Comparison of ENCODE assay signal across 8 mouse cellular contexts in genomic region chr4:149081528-149081927, GRCm38 (mm10). TPM values are rescaled to one million over a fixed set of nuclear protein-coding genes. Genes with fewer than 3 reads are reported as not detected.
DNase-seq lines count a peak whose midpoint lies in the region; ATAC-seq and TF ChIP-seq lines count a peak whose summit lies in the region.

No protein-coding gene starts in this region.

- peak overlapping the region; percentile 17 for H3K4me3 ChIP-seq in heart, embryonic 16.5 days (ENCODE audit: low read length)
- H3K4me3 ChIP-seq in liver, adult 2 months (ENCODE audit: insufficient read depth, low read depth, low read length) = peak overlapping the region; percentile 9; the same call in 1 of the 2 replicates
- no peak overlapping the region for H3K4me3 ChIP-seq in stomach, embryonic 15.5 days (replicated peaks)
- no peak overlapping the region for H3K4me3 ChIP-seq in midbrain, embryonic 16.5 days (ENCODE audit: low read depth, low read length)

- H3K4me2 ChIP-seq in heart, embryonic 16.5 days (ENCODE audit: low read depth, low read length) = peak overlapping the region; percentile 41
- no peak overlapping the region for H3K4me2 ChIP-seq in stomach, embryonic 15.5 days
- H3K4me2 ChIP-seq in midbrain, embryonic 16.5 days (ENCODE audit: low read length) = no peak overlapping the region

- no peaks in the 10 kb centered on the region for H3K27me3 ChIP-seq in heart, embryonic 16.5 days (ENCODE audit: control insufficient read depth, insufficient read depth, low read length)
- H3K27me3 ChIP-seq in liver, adult 2 months (ENCODE audit: control insufficient read depth, insufficient read depth, low read length) = no peaks in the 10 kb centered on the region
- no peaks in the 10 kb centered on the region for H3K27me3 ChIP-seq in stomach, embryonic 15.5 days (replicated peaks)
- H3K27me3 ChIP-seq in midbrain, embryonic 16.5 days (ENCODE audit: control insufficient read depth, insufficient read depth, low read depth, low read length) = no peaks in the 10 kb centered on the region

- H3K4me1 ChIP-seq in heart, embryonic 16.5 days (ENCODE audit: control insufficient read depth, insufficient read depth, low read length) = peaks cover 20% of the 10 kb centered on the region
- H3K4me1 ChIP-seq in liver, adult 2 months (ENCODE audit: control insufficient read depth, insufficient read depth, low read length) = peaks cover 50% of the 10 kb centered on the region
- H3K4me1 ChIP-seq in stomach, embryonic 15.5 days = peaks cover 11% of the 10 kb centered on the region; the same call in 1 of the 2 replicates
- H3K4me1 ChIP-seq in midbrain, embryonic 16.5 days (ENCODE audit: control insufficient read depth, insufficient read depth, low read length) = no peaks in the 10 kb centered on the region

- TF ChIP-seq POLR2A in liver, adult 2 months (IDR thresholded peaks at IDR 0.05; ENCODE audit: extremely low read depth, insufficient read depth, low read length) = no peak

- no peak for TF ChIP-seq CTCF in liver, adult 2 months (IDR thresholded peaks at IDR 0.05; ENCODE audit: low read depth, low read length)

- H3K27ac ChIP-seq in heart, embryonic 16.5 days (ENCODE audit: low read length) = peak overlapping the region; percentile 85
- H3K27ac ChIP-seq in liver, adult 2 months (replicated peaks; ENCODE audit: insufficient read depth, low read depth, low read length) = peak overlapping the region; percentile 70
- H3K27ac ChIP-seq in stomach, embryonic 15.5 days = peak overlapping the region; percentile 35; the same call in 1 of the 2 replicates
- H3K27ac ChIP-seq in midbrain, embryonic 16.5 days (ENCODE audit: low read length) = no peak overlapping the region

- peak; percentile 84 for DNase-seq in left cerebral cortex, postnatal 4 days
- no peak for DNase-seq in left cerebral cortex, adult 18-20 months (ENCODE audit: low spot score in 2 of 2)
- DNase-seq in cerebellum, adult 18-20 months = peak; percentile 88 to 90
- peak; percentile 92 for DNase-seq in liver, adult 2 months (ENCODE audit: extremely low read depth, low read depth, low spot score)
- no peak for DNase-seq in frontal cortex, postnatal 14 days (ENCODE audit: low spot score in 2 of 2)

- intact Hi-C loops in left cerebral cortex, postnatal 4 days (cut with DNase I) = no loop called here

- H3K36me3 ChIP-seq in heart, embryonic 16.5 days (ENCODE audit: control insufficient read depth, insufficient read depth) = no peaks in the 10 kb centered on the region
- H3K36me3 ChIP-seq in liver, adult 2 months (ENCODE audit: control insufficient read depth, insufficient read depth, low read length) = no peaks in the 10 kb centered on the region
- no peaks in the 10 kb centered on the region; the same call in 1 of the 2 replicates for H3K36me3 ChIP-seq in stomach, embryonic 15.5 days
- H3K36me3 ChIP-seq in midbrain, embryonic 16.5 days (ENCODE audit: control insufficient read depth, insufficient read depth, low read length) = no peaks in the 10 kb centered on the region

- ATAC-seq in heart, embryonic 16.5 days (replicated peaks; ENCODE audit: extremely low read depth, insufficient read depth, low FRiP score) = peak; percentile 96
- peak; percentile 83; the same call in 1 of the 2 replicates for ATAC-seq in stomach, embryonic 15.5 days (ENCODE audit: insufficient read depth, low FRiP score, low read depth)
- ATAC-seq in midbrain, embryonic 16.5 days = no peak

- H3K9ac ChIP-seq in heart, embryonic 16.5 days (ENCODE audit: low read length) = peak overlapping the region; percentile 30
- H3K9ac ChIP-seq in liver, adult 2 months (ENCODE audit: low read depth, low read length) = peak overlapping the region; percentile 20
- no peak overlapping the region for H3K9ac ChIP-seq in stomach, embryonic 15.5 days
- no peak overlapping the region for H3K9ac ChIP-seq in midbrain, embryonic 16.5 days (ENCODE audit: low read depth, low read length)

- H3K9me3 ChIP-seq in heart, embryonic 16.5 days (replicated peaks; ENCODE audit: control insufficient read depth, low read length) = no peaks in the 10 kb centered on the region
- no peaks in the 10 kb centered on the region for H3K9me3 ChIP-seq in stomach, embryonic 15.5 days
- H3K9me3 ChIP-seq in midbrain, embryonic 16.5 days (replicated peaks; ENCODE audit: control insufficient read depth, low read length, poor library complexity, severe bottlenecking) = no peaks in the 10 kb centered on the region

- peaks cover 38% of the 10 kb centered on the region; the same call in 1 of the 2 replicates for H3K79me2 ChIP-seq in liver, adult 2 months (ENCODE audit: control insufficient read depth, insufficient read depth, low read length)

- WGBS in heart, embryonic 16.5 days = 42% methylated on average over 17 of the region's 17 CpGs
- 28% methylated on average over 17 of the region's 17 CpGs for WGBS in liver, adult 2 months
- 59% methylated on average over 17 of the region's 17 CpGs for WGBS in stomach, embryonic 15.5 days
- WGBS in midbrain, embryonic 16.5 days = 67% methylated on average over 17 of the region's 17 CpGs

RNA-seq across cellular contexts. Expression of gene Pex14, which starts 18.1 kb away (rescaled TPM):
- total RNA-seq in left cerebral cortex, postnatal 4 days (2021) = 10 to 100 TPM; 38.2 to 40.8 TPM
- total RNA-seq in left cerebral cortex, adult 18-20 months (2021) = 10 to 100 TPM; 52.1 to 55.0 TPM
- polyA plus RNA-seq in heart, embryonic 16.5 days (2015; fragmentation: Nextera tagmentation; extraction: Ambion mirVana) = 44.1 and 44.6 TPM in 2 replicates
- total RNA-seq in liver, adult 2 months (2014; rRNA removed) = 35.6 and 43.3 TPM in 2 replicates
- 58.2 and 71.6 TPM in 2 replicates for polyA plus RNA-seq in liver, adult 2 months (2012; rRNA removed)
- 47.2 and 50.3 TPM in 2 replicates for polyA plus RNA-seq in stomach, embryonic 15.5 days (2015; fragmentation: Nextera tagmentation; extraction: Ambion mirVana)
- polyA plus RNA-seq in midbrain, embryonic 16.5 days (2015; fragmentation: Nextera tagmentation; extraction: Ambion mirVana) = 57.0 and 58.7 TPM in 2 replicates

RNA-seq across cellular contexts. Expression of gene Dffa, which starts 22.4 kb away (rescaled TPM):
- 10 to 100 TPM; 40.8 to 45.9 TPM for total RNA-seq in left cerebral cortex, postnatal 4 days (2021)
- 10 to 100 TPM; 58.9 to 62.9 TPM for total RNA-seq in left cerebral cortex, adult 18-20 months (2021)
- polyA plus RNA-seq in heart, embryonic 16.5 days (2015; fragmentation: Nextera tagmentation; extraction: Ambion mirVana) = 29.3 and 33.8 TPM in 2 replicates
- 11.8 and 13.2 TPM in 2 replicates for total RNA-seq in liver, adult 2 months (2014; rRNA removed)
- 14.5 and 14.8 TPM in 2 replicates for polyA plus RNA-seq in liver, adult 2 months (2012; rRNA removed)
- polyA plus RNA-seq in stomach, embryonic 15.5 days (2015; fragmentation: Nextera tagmentation; extraction: Ambion mirVana) = 33.0 and 35.7 TPM in 2 replicates
- polyA plus RNA-seq in midbrain, embryonic 16.5 days (2015; fragmentation: Nextera tagmentation; extraction: Ambion mirVana) = 22.8 and 23.3 TPM in 2 replicates

RNA-seq across cellular contexts. Expression of gene Cort, which starts 45.0 kb away (rescaled TPM):
- 10 to 100 TPM; 13.8 to 16.6 TPM for total RNA-seq in left cerebral cortex, postnatal 4 days (2021)
- 10 to 100 TPM in 1 of 2 experiments, 1 to 10 TPM in 1; 8.2 to 16.5 TPM for total RNA-seq in left cerebral cortex, adult 18-20 months (2021)
- not detected in 2 replicates for polyA plus RNA-seq in heart, embryonic 16.5 days (2015; fragmentation: Nextera tagmentation; extraction: Ambion mirVana)
- not detected in 2 replicates for total RNA-seq in liver, adult 2 months (2014; rRNA removed)
- not detected in 2 replicates for polyA plus RNA-seq in liver, adult 2 months (2012; rRNA removed)
- polyA plus RNA-seq in stomach, embryonic 15.5 days (2015; fragmentation: Nextera tagmentation; extraction: Ambion mirVana) = 0.35 and 0.41 TPM in 2 replicates
- 0.45 and 0.77 TPM in 2 replicates for polyA plus RNA-seq in midbrain, embryonic 16.5 days (2015; fragmentation: Nextera tagmentation; extraction: Ambion mirVana)

RNA-seq across cellular contexts. Expression of gene Cenps, which starts 55.9 kb away (rescaled TPM):
- total RNA-seq in left cerebral cortex, postnatal 4 days (2021) = 10 to 100 TPM; 33.5 to 38.3 TPM
- total RNA-seq in left cerebral cortex, adult 18-20 months (2021) = 10 to 100 TPM; 26.4 to 31.4 TPM
- polyA plus RNA-seq in heart, embryonic 16.5 days (2015; fragmentation: Nextera tagmentation; extraction: Ambion mirVana) = 20.9 and 22.8 TPM in 2 replicates
- 0.40 and 0.46 TPM in 2 replicates for total RNA-seq in liver, adult 2 months (2014; rRNA removed)
- 0.19 and 0.33 TPM in 2 replicates for polyA plus RNA-seq in liver, adult 2 months (2012; rRNA removed)
- polyA plus RNA-seq in stomach, embryonic 15.5 days (2015; fragmentation: Nextera tagmentation; extraction: Ambion mirVana) = 22.6 and 23.7 TPM in 2 replicates
- polyA plus RNA-seq in midbrain, embryonic 16.5 days (2015; fragmentation: Nextera tagmentation; extraction: Ambion mirVana) = 17.7 and 18.9 TPM in 2 replicates

Comparison
In these comparisons a context has a peak if more than half of its experiments do, and no peak if none do; other contexts are left out.
1. DNase-seq: peak in left cerebral cortex, postnatal 4 days (single experiment), cerebellum, adult 18-20 months (2 of 2) and liver, adult 2 months (single experiment); none in left cerebral cortex, adult 18-20 months (0 of 2) and frontal cortex, postnatal 14 days (0 of 2).
2. H3K4me3 ChIP-seq: peak in heart, embryonic 16.5 days (single experiment) and liver, adult 2 months (single experiment); none in stomach, embryonic 15.5 days (single experiment) and midbrain, embryonic 16.5 days (single experiment).
3. H3K9ac ChIP-seq: peak in heart, embryonic 16.5 days (single experiment) and liver, adult 2 months (single experiment); none in stomach, embryonic 15.5 days (single experiment) and midbrain, embryonic 16.5 days (single experiment).